Mouse (Mus musculus) neural tube, embryonic 13.5 days (tissue): ENCODE data around the gene Pm20d1. TPM values are rescaled to one million over a fixed set of nuclear protein-coding genes. Genes with fewer than 3 reads are reported as not detected.

ENCODE experiments used
- ATAC-seq: fragments of 200-750 bp; cut with Nextera tagmentation; 2 replicates; pipeline ENCODE4 v1.8.0; 2017; ENCODE audit warnings: low read depth, mild to moderate bottlenecking, moderate TSS enrichment, moderate library complexity
- H3K27ac ChIP-seq: fragments of 300-500 bp; sonication (generic); replicated peaks from 2 replicates; pipeline ENCODE4 v1.5.1; 2015; ENCODE audit warnings: moderate library complexity, mild to moderate bottlenecking, inconsistent platforms
- H3K27me3 ChIP-seq: fragments of 300-500 bp; sonication (generic); 2 replicates; pipeline ENCODE4 v1.6.1; 2015; ENCODE audit warnings: mild to moderate bottlenecking, inconsistent platforms
- H3K36me3 ChIP-seq: fragments of 300-500 bp; sonication (generic); 2 replicates; pipeline ENCODE4 v1.6.1; 2015; ENCODE audit warnings: mild to moderate bottlenecking, inconsistent platforms
- H3K4me1 ChIP-seq: fragments of 300-500 bp; sonication (generic); replicated peaks from 2 replicates; pipeline ENCODE4 v1.6.1; 2015; ENCODE audit warnings: inconsistent platforms
- H3K4me2 ChIP-seq: fragments of 300-500 bp; sonication (generic); 2 replicates; pipeline ENCODE4 v1.6.1; 2015; ENCODE audit warnings: inconsistent platforms, mild to moderate bottlenecking, moderate library complexity
- H3K4me3 ChIP-seq: fragments of 300-500 bp; sonication (generic); 2 replicates; pipeline ENCODE4 v1.5.1; 2015; ENCODE audit warnings: mild to moderate bottlenecking, inconsistent platforms
- H3K9ac ChIP-seq: fragments of 300-500 bp; sonication (generic); 2 replicates; pipeline ENCODE4 v1.6.1; 2015; ENCODE audit warnings: moderate library complexity, mild to moderate bottlenecking, inconsistent platforms
- H3K9me3 ChIP-seq: fragments of 300-500 bp; sonication (generic); 2 replicates; pipeline ENCODE4 v1.6.1; 2016; ENCODE audit warnings: inconsistent platforms
- WGBS: fragments of 180-500 bp; shearing (Covaris S2); methylation state at CpG from one replicate; pipeline ENCODE4 v1.1.7; 2015; 5-methylcytosine and 5-hydroxymethylcytosine counted together
- polyA plus RNA-seq: library from polyadenylated mRNA; unstranded; fragments of >200 nt; fragmentation: Nextera tagmentation; extraction: Ambion mirVana; gene quantifications from 2 replicates; pipeline ENCODE4 v1.2.1, GENCODE M21; 2015

Pm20d1 gene
- polyA plus RNA-seq, 1 experiment from 2014 or later = 0.14 TPM

DNA sequence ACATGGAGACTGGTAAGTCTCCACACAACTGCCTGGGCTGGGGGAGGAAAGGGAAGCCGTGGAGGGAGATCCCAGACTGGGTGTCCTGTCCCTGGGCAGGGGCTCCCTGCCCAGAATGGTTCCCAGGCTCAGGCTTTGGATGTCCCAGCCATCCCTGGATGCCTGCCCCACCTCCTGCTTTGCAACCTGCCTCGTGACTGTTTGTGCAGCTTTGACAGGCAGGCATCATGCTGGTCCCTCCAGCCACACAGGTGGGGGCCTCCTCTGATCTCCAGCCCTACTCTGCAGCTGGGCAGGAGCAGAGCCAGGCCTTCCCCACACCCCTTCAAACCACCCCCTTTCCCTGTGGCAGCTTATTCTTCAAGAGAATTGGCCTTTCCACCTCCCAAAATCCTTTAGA is 42.1 kb downstream of the Pm20d1 start:
- no peak overlapping the region for H3K9ac ChIP-seq
- H3K27ac ChIP-seq = no peak overlapping the region
- H3K4me3 ChIP-seq = no peak overlapping the region
- no peak for ATAC-seq
- H3K4me2 ChIP-seq = no peak overlapping the region
- H3K36me3 ChIP-seq = peaks cover 45% of the 10 kb centered on the region
- no peaks in the 10 kb centered on the region for H3K27me3 ChIP-seq
- no peaks in the 10 kb centered on the region for H3K4me1 ChIP-seq
- H3K9me3 ChIP-seq = no peaks in the 10 kb centered on the region
- 42% methylated on average over 2 of the region's 2 CpGs for WGBS

DNA sequence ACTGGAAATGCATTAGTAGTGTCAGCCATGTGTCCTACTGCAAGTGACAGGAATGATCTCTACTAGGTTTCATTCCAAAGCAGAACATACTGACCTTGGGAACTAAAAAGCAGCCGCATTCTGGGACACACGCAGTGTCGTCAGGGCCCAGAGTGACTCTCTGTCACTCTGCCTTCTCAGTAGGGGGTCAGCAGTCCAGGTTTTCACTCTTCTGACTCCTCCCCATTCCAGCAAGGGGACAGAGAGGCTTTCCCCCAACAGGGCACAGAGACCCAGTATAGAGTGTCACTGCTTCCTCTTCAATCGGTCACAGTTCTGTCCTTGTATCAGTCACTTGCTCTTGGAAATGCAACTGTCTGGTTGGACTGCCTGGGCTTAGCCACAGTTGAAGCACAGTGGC is 45.0 kb downstream of the Pm20d1 start:
- H3K27ac ChIP-seq = no peak overlapping the region
- peaks cover 68% of the 10 kb centered on the region for H3K36me3 ChIP-seq
- H3K9me3 ChIP-seq = no peaks in the 10 kb centered on the region
- WGBS = 80% methylated on average over 4 of the region's 4 CpGs
- H3K9ac ChIP-seq = no peak overlapping the region
- no peak overlapping the region for H3K4me3 ChIP-seq
- no peaks in the 10 kb centered on the region for H3K27me3 ChIP-seq
- no peak for ATAC-seq
- no peak overlapping the region for H3K4me2 ChIP-seq
- no peaks in the 10 kb centered on the region for H3K4me1 ChIP-seq

DNA sequence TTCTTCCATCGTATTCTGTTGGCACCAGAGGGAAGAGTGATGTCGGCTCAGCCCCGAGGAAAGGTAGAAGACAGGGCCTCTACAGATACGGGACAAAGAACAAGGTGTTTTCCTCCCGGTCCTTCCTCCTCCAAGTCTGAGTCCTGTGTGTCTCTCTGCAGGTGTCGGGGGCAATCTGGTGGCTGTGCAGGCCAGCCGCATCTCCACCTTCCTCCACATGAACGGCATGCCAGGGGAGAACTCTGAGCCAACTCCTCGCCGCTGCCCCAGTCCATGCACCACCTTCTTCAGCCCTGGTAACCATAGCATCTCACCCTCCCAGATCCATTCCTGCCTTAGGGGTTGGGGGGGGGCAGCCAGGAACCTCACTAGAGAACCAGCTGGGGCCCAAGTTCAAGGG is 46.6 kb downstream of the Pm20d1 start:
- 94% methylated on average over 10 of the region's 10 CpGs for WGBS
- H3K27me3 ChIP-seq = no peaks in the 10 kb centered on the region
- H3K4me1 ChIP-seq = no peaks in the 10 kb centered on the region
- H3K27ac ChIP-seq = no peak overlapping the region
- H3K4me2 ChIP-seq = no peak overlapping the region
- H3K9me3 ChIP-seq = no peaks in the 10 kb centered on the region
- no peak overlapping the region for H3K9ac ChIP-seq
- H3K36me3 ChIP-seq = peaks cover 74% of the 10 kb centered on the region
- H3K4me3 ChIP-seq = no peak overlapping the region
- ATAC-seq = no peak

DNA sequence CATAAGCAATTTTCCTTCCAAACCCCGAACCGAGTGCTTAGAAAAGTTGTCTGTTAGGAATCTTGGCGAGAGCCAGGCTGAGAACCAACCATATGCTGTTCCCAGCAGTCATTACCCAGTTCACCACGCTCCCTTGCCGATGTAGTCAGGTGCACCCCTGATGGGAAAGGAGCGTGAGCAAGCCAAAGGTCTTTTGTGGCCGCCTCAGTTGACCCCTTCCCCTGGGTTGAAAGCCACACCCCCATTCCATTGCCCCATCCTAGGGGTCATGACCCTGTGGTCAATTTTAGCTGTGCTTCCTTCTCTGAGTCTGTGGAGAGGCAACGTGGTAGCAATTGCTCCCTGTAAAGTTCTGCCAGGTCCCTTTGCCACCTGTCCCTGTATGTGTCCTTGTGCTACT is 47.7 kb downstream of the Pm20d1 start:
- Histone ChIP-seq H3K27me3 (no peaks in the 10 kb centered on the region), H3K36me3 (peaks cover 67% of the 10 kb centered on the region)
- WGBS = 42% methylated on average over 8 of the region's 8 CpGs

DNA sequence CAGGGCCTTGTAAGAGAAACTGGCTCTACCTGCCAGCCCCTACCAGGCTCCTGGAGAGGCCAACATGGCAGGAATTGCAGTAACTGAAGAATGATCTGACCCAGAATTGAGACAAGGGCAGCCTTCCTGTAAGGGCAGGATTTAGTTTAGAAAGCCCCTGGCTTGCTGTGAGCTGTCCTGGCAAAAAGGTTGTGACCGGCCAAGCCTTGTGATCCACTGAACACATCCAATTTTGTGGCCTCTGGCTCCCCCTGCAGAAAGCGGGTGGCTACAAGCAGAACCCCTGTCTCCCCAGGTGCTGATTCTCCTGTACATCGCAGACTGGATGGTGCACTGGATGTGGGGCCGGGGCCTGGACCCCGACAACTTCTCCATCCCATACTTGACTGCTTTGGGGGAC is 49.1 kb downstream of the Pm20d1 start:
- no peak overlapping the region for H3K27ac ChIP-seq
- ATAC-seq = no peak; the same call in 1 of the 2 replicates
- H3K4me3 ChIP-seq = no peak overlapping the region
- no peaks in the 10 kb centered on the region for H3K27me3 ChIP-seq
- no peak overlapping the region for H3K4me2 ChIP-seq
- no peaks in the 10 kb centered on the region for H3K4me1 ChIP-seq
- 77% methylated on average over 5 of the region's 5 CpGs for WGBS
- H3K9me3 ChIP-seq = no peaks in the 10 kb centered on the region
- no peak overlapping the region for H3K9ac ChIP-seq
- H3K36me3 ChIP-seq = peaks cover 59% of the 10 kb centered on the region

More for the DNA sequence above, 47.7 kb downstream of the Pm20d1 start:
- Histone ChIP-seq H3K9ac (no peak overlapping the region), H3K4me1 (no peaks in the 10 kb centered on the region), H3K4me3 (no peak overlapping the region), H3K4me2 (no peak overlapping the region), H3K27ac (no peak overlapping the region), H3K9me3 (no peaks in the 10 kb centered on the region)
- ATAC-seq = no peak

DNA sequence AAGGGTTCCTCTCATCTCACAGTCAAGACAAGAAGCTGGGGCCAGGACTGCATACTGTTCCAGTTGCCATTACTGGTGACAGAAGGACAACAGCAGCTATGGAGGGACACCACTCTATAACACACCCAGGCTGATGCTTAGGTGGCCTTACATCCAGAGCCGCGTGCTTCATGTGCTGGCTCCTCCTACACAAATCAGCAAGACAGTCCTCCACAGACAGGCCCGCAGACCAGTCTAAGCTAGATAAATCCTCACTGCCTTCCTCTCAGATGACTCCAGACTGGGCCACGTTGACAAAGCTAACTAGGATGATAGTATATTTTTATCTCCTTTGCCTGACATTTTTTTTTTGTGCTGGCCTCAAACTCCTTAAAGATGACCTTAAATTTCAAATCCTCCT is 64.6 kb downstream of the Pm20d1 start:
- Histone ChIP-seq H3K4me1 (no peaks in the 10 kb centered on the region), H3K9ac (no peak overlapping the region), H3K36me3 (no peaks in the 10 kb centered on the region), H3K27me3 (no peaks in the 10 kb centered on the region), H3K4me2 (no peak overlapping the region), H3K27ac (no peak overlapping the region), H3K4me3 (no peak overlapping the region), H3K9me3 (no peaks in the 10 kb centered on the region)
- WGBS = 80% methylated on average over 4 of the region's 4 CpGs
- no peak for ATAC-seq

DNA sequence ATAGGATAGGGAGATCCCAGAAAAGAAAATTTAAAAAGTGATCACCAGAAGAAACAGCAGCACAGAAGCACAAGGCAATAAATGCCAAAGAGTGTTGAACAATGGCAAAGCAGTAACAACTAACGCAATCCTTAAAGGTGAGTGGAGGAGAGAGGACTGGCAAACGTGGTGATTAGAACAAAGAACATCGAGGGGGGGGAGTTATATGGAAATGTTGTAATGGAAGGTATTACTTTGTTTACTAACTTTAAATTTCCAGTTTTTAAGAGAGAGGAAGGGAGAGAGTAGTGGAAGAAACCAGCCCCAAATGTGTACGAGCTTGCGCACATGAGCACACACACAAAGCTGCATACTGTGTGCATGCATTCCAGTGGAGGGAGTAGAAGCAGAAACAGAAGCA is 68.4 kb downstream of the Pm20d1 start:
- Histone ChIP-seq H3K4me3 (no peak overlapping the region), H3K27ac (no peak overlapping the region), H3K9me3 (no peaks in the 10 kb centered on the region), H3K27me3 (peaks cover 15% of the 10 kb centered on the region), H3K4me2 (no peak overlapping the region), H3K9ac (no peak overlapping the region), H3K4me1 (peaks cover 9% of the 10 kb centered on the region; the same call in 1 of the 2 replicates), H3K36me3 (no peaks in the 10 kb centered on the region)
- ATAC-seq = no peak
- WGBS = 73% methylated on average over 5 of the region's 5 CpGs

DNA sequence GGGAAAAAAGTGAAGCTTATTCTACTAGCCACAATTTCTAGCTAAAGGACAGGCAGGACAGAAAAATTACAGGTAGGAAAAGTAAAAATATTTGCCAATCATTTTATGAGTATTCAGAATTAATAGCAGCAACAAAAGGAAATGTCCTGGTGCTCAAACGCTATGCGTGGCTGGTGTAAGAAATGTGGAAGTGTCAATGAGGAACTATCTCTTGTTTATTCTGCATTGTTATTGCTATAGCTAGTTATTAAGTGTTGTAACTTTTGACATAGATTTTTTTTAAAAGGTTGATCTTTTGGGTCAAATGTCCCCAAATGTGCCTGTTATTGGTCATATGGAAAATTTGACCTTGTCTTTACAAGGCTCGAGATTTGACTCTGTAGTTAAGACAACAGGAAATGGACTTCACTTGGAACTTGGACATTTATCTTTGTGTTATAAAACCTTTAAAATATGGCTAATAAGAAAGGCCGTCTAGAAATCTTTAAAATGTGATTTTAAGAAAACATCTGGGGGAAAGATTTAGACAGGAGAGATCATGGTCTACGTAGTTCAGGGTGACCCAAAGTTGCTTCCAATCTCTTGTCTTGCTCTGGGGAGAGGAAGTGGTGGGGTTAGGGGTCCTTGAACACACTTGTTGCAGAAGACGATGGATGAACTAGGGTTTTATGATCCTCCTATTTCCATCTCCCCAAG is 69.3 kb downstream of the Pm20d1 start:
- H3K9ac ChIP-seq = no peak overlapping the region
- WGBS = 79% methylated on average over 6 of the region's 6 CpGs
- no peaks in the 10 kb centered on the region for H3K9me3 ChIP-seq
- peak overlapping the region; percentile 80; the same call in 1 of the 2 replicates for H3K4me2 ChIP-seq
- H3K36me3 ChIP-seq = no peaks in the 10 kb centered on the region
- H3K27me3 ChIP-seq = peaks cover 15% of the 10 kb centered on the region
- H3K4me1 ChIP-seq = peaks cover 9% of the 10 kb centered on the region; the same call in 1 of the 2 replicates
- H3K4me3 ChIP-seq = no peak overlapping the region
- peak; percentile 37; the same call in 1 of the 2 replicates for ATAC-seq
- no peak overlapping the region for H3K27ac ChIP-seq

DNA sequence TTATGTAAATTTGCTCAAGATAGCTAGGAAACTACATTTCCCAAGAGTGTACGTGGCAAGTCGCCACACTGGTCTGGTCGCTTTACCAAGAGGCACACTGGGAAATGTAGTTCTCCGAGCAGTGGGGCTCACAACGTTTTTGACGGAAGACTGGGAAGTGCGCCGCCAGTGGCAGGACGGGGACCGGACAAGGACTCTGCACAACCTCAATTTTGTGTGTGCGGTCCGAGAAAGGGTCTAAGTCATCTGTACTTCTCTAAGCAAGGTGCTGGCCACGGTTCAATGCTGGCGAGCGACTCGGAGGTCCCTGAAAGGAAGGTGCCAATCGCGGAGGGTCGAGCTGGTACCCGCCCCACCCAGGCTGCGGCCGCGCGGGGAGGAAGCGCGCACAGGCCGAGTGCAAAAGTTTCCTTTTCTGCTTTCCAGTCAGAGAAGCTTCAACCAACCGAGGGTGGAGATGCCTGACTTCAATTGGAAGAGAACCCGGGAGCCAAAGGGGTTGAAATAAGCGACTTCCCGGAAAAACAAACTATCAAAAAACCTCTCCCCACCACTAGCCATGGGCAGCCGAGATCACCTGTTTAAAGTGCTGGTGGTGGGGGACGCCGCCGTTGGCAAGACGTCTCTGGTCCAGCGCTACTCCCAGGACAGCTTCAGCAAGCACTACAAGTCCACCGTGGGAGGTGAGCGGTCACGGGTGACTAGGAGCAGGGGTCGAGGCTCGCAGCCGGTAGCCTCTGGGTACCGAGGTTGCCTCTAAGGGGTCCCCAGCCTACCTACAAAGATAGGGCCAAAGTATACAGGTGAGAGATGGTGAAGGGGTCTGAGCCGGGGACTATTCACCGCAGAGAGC is 70.1 kb downstream of the Pm20d1 start, which contains the start of gene Rab29:
TSS of gene Rab29 (plus strand) at position 132 of the 853 bp plus-strand sequence.
- Histone ChIP-seq H3K4me2 (peak within 1 kb of the TSS; percentile 80), H3K27me3 (peaks cover 15% of the 10 kb centered on the region), H3K36me3 (no peaks in the 10 kb centered on the region), H3K9me3 (no peaks in the 10 kb centered on the region), H3K27ac (no peak within 1 kb of the TSS), H3K4me3 (peak within 1 kb of the TSS; percentile 59), H3K9ac (peak within 1 kb of the TSS; percentile 68), H3K4me1 (peaks cover 9% of the 10 kb centered on the region; the same call in 1 of the 2 replicates)
- peak; percentile 98 for ATAC-seq
- under 1% methylated on average over 46 of the region's 46 CpGs for WGBS

DNA sequence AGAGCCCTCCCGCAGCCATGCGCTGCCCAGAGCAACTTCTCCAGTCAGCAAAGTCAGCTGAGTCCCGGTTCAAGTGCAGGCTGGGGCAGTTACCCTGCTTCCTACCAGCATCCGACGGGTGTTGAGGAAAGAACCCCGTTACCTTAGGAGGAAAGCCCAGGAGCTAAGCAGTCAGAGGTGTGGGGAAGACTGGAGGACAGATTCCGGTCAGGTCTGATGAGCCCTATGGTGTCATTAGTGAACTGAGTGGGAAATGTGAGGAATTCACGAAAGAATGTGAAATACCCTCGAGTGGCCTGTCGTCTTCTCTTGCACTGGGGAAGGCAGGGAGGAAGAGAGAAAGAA is 70.7 kb downstream of the Pm20d1 start:
- H3K27ac ChIP-seq = no peak overlapping the region
- H3K4me1 ChIP-seq = peaks cover 9% of the 10 kb centered on the region; the same call in 1 of the 2 replicates
- peak overlapping the region; percentile 68 for H3K9ac ChIP-seq
- H3K9me3 ChIP-seq = no peaks in the 10 kb centered on the region
- H3K27me3 ChIP-seq = peaks cover 15% of the 10 kb centered on the region
- H3K36me3 ChIP-seq = no peaks in the 10 kb centered on the region
- H3K4me2 ChIP-seq = peak overlapping the region; percentile 80
- H3K4me3 ChIP-seq = peak overlapping the region; percentile 59
- WGBS = 33% methylated on average over 10 of the region's 10 CpGs
- no peak for ATAC-seq

DNA sequence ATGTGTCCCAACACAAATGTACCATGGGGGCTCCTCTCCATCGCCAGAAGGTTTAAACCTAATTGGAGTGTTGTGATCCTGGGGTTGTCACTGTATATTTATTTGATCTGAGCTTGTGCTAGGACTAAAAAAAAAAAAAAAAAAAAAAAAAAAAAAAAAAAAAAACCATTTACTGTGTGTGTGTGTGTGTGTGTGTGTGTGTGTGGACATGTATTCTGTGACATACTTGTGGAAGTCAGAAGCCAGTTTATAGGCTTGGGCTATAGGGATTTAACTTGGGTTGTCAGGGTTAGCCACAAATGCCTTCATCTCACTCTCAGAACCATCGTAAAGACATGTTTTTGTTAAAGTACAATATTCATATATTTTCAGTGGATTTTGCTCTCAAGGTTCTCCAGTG is 72.4 kb downstream of the Pm20d1 start:
- Histone ChIP-seq H3K4me3 (no peak overlapping the region), H3K9me3 (no peaks in the 10 kb centered on the region), H3K4me2 (no peak overlapping the region), H3K4me1 (peaks cover 9% of the 10 kb centered on the region; the same call in 1 of the 2 replicates), H3K9ac (no peak overlapping the region), H3K27me3 (peaks cover 15% of the 10 kb centered on the region), H3K27ac (no peak overlapping the region), H3K36me3 (no peaks in the 10 kb centered on the region)
- 89% methylated on average over 2 of the region's 2 CpGs for WGBS
- ATAC-seq = no peak
